Mouse (Mus musculus): Measurements from ENCODE around the gene Cyp4f16. TPM values are rescaled to one million over a fixed set of nuclear protein-coding genes. Genes with fewer than 3 reads are reported as not detected.

Gene Cyp4f16
- polyA plus RNA-seq, 1 experiment from 2014 or later: 58.5 TPM

GRCm38 (mm10) chr17:32577496-32578186 lies 41.3 kb downstream of the Cyp4f16 start:
- Histone ChIP-seq H3K4me3 (ENCODE audit: low read length) (no peak overlapping the region), H3K27me3 (replicated peaks; ENCODE audit: control insufficient read depth, insufficient read depth, low read length) (no peaks in the 10 kb centered on the region), H3K4me2 (ENCODE audit: low read depth, low read length) (peak overlapping the region; percentile 9; the same call in 1 of the 2 replicates), H3K27ac (ENCODE audit: low read length) (peak overlapping the region; percentile 68), H3K4me1 (ENCODE audit: control insufficient read depth, insufficient read depth, low read length) (0 out of 2 replicates have a peak, but pooled peaks cover 3% of the 10 kb centered on the region), H3K9me3 (ENCODE audit: control insufficient read depth, low read length) (no peaks in the 10 kb centered on the region), H3K9ac (ENCODE audit: low read depth, low read length) (no peak overlapping the region), H3K36me3 (ENCODE audit: control insufficient read depth, insufficient read depth, low read length) (no peaks in the 10 kb centered on the region)
- peak; percentile 95 for ATAC-seq
- 38% methylated on average over 7 of the region's 7 CpGs for WGBS

DNA sequence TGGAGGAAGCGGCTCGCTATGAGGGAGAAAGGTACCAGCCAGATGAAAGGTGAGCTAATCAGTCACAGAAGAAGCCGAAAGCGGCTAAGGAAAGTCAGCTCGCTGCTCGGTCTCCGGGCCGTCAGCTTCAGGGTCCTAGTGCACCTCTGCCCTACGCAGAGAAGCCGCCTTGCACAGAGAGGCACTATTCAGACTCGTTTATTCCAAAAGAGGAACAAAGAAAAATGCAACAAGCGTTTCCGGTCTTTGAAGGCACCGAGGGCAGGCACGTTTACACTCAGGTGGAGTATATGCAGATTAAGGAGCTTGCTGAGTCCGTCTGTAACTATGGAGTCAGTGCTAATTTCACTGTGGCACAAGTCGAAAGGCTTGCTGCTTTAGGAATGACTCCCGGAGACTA lies 60.1 kb downstream of the Cyp4f16 start:
- 0 out of 2 replicates have a peak, but pooled peaks cover 6% of the 10 kb centered on the region for H3K9me3 ChIP-seq (ENCODE audit: control insufficient read depth, low read length)
- H3K4me1 ChIP-seq (ENCODE audit: control insufficient read depth, insufficient read depth, low read length): no peaks in the 10 kb centered on the region
- no peaks in the 10 kb centered on the region for H3K36me3 ChIP-seq (ENCODE audit: control insufficient read depth, insufficient read depth, low read length)
- H3K4me3 ChIP-seq (ENCODE audit: low read length): no peak overlapping the region
- H3K4me2 ChIP-seq (ENCODE audit: low read depth, low read length): no peak overlapping the region
- no peak overlapping the region for H3K27ac ChIP-seq (ENCODE audit: low read length)
- H3K27me3 ChIP-seq (replicated peaks; ENCODE audit: control insufficient read depth, insufficient read depth, low read length): no peaks in the 10 kb centered on the region
- 93% methylated on average over 18 of the region's 18 CpGs for WGBS
- H3K9ac ChIP-seq (ENCODE audit: low read depth, low read length): no peak overlapping the region
- ATAC-seq: no peak

Other genes starting within 250 kb of the Cyp4f16 start
- gene Akap8, start 215.3 kb upstream of the Cyp4f16 start, polyA plus RNA-seq (2015; fragmentation: Nextera tagmentation; extraction: Ambion mirVana): 75.0 and 75.7 TPM in 2 replicates
- 66.3 and 73.0 TPM in 2 replicates for gene Akap8l, start 186.0 kb upstream of the Cyp4f16 start, polyA plus RNA-seq (2015; fragmentation: Nextera tagmentation; extraction: Ambion mirVana)
- 17.5 and 18.9 TPM in 2 replicates for gene Wiz, start 147.1 kb upstream of the Cyp4f16 start, polyA plus RNA-seq (2015; fragmentation: Nextera tagmentation; extraction: Ambion mirVana)
- 1.4 and 2.0 TPM in 2 replicates for gene Rasal3, start 133.0 kb upstream of the Cyp4f16 start, polyA plus RNA-seq (2015; fragmentation: Nextera tagmentation; extraction: Ambion mirVana)
- gene Pglyrp2, start 112.4 kb upstream of the Cyp4f16 start, polyA plus RNA-seq (2015; fragmentation: Nextera tagmentation; extraction: Ambion mirVana): 0.42 and 0.79 TPM in 2 replicates
- 0.37 and 0.88 TPM in 2 replicates for gene Cyp4f39, start 83.8 kb upstream of the Cyp4f16 start, polyA plus RNA-seq (2015; fragmentation: Nextera tagmentation; extraction: Ambion mirVana)
- gene Cyp4f17, start 30.5 kb upstream of the Cyp4f16 start, polyA plus RNA-seq (2015; fragmentation: Nextera tagmentation; extraction: Ambion mirVana): 4.6 TPM in 2 replicates
- gene Cyp4f37, start 84.8 kb downstream of the Cyp4f16 start, polyA plus RNA-seq (2015; fragmentation: Nextera tagmentation; extraction: Ambion mirVana): not detected in 2 replicates
- 24.0 and 24.6 TPM in 2 replicates for gene Cyp4f40, start 122.3 kb downstream of the Cyp4f16 start, polyA plus RNA-seq (2015; fragmentation: Nextera tagmentation; extraction: Ambion mirVana)
- gene Cyp4f15, start 149.1 kb downstream of the Cyp4f16 start, polyA plus RNA-seq (2015; fragmentation: Nextera tagmentation; extraction: Ambion mirVana): 0.26 and 0.28 TPM in 2 replicates